In the genomic region with DNA sequence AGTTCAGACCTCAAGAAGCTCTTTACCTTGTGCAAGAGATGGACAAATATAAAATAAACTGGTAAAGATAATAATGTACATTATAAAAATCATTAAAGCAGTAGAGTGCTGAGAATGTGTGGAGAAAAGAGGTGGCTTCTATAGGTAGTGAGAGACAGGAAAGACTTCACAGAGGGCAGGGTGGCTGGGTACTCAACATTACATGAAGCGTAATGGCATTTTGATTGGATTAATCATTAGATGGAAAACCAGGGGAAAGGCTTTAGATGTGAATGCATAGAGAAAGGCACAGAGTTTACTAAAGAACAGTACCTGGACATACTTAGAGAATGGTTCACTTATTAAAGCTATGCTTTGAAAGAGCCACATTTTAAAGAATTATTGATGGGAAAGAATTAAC, we compare ENCODE assay signal across 21 mouse cellular contexts. TPM values are rescaled to one million over a fixed set of nuclear protein-coding genes. Genes with fewer than 3 reads are reported as not detected.
DNase-seq lines count a peak whose midpoint lies in the region; ATAC-seq and TF ChIP-seq lines count a peak whose summit lies in the region.
"Had no signal": no experiment of that assay in that cellular context is flagged by ENCODE, and none has a peak within 500 bp of the region (broad histone marks: within the 10 kb centered on the region; RNA-seq: fewer than 3 reads in every experiment).

No protein-coding gene starts in this region.

- no peaks in the 10 kb centered on the region for H3K27me3 ChIP-seq in kidney, embryonic 14.5 days (ENCODE audit: control insufficient read depth, insufficient read depth, low read length)
- H3K27me3 ChIP-seq in kidney, embryonic 16.5 days (ENCODE audit: insufficient read depth, low read length): no peaks in the 10 kb centered on the region
- no peaks in the 10 kb centered on the region for H3K27me3 ChIP-seq in kidney, adult 2 months (replicated peaks; ENCODE audit: control insufficient read depth, insufficient read depth, low read length)
- H3K27me3 ChIP-seq: embryonic facial prominence, embryonic 13.5 days; embryonic facial prominence, embryonic 15.5 days; forebrain, embryonic 12.5 days had no signal

- ATAC-seq in kidney, embryonic 14.5 days (ENCODE audit: low FRiP score, low TSS enrichment): peak; percentile 52; the same call in 1 of the 2 replicates
- peak; percentile 78 for ATAC-seq in kidney, embryonic 16.5 days (ENCODE audit: low FRiP score, low TSS enrichment)
- ATAC-seq: forebrain, embryonic 14.5 days; forebrain, embryonic 16.5 days had no signal

- 74% methylated on average over 1 of the region's 1 CpGs for WGBS in kidney, embryonic 14.5 days
- 57% methylated on average over 1 of the region's 1 CpGs for WGBS in kidney, embryonic 16.5 days
- WGBS in kidney, adult 2 months: 77% methylated on average over 1 of the region's 1 CpGs

- H3K9me3 ChIP-seq in kidney, embryonic 14.5 days (ENCODE audit: control insufficient read depth, low read length): no peaks in the 10 kb centered on the region
- no peaks in the 10 kb centered on the region for H3K9me3 ChIP-seq in kidney, embryonic 16.5 days (ENCODE audit: low read length)
- H3K9me3 ChIP-seq: embryonic facial prominence, embryonic 13.5 days; embryonic facial prominence, embryonic 15.5 days; forebrain, embryonic 10.5 days; forebrain, embryonic 12.5 days had no signal

- no peak for TF ChIP-seq CTCF in kidney, adult 2 months (conservative IDR thresholded peaks at IDR 0.05; ENCODE audit: insufficient read depth, insufficient read length, low read depth, low read length)

- TF ChIP-seq POLR2A in kidney, adult 2 months (IDR thresholded peaks at IDR 0.05; ENCODE audit: low read depth, low read length): no peak

- H3K4me1 ChIP-seq in kidney, embryonic 14.5 days (ENCODE audit: control insufficient read depth, insufficient read depth, low read length): no peaks in the 10 kb centered on the region
- no peaks in the 10 kb centered on the region for H3K4me1 ChIP-seq in kidney, embryonic 16.5 days (ENCODE audit: insufficient read depth, low read length)
- no peaks in the 10 kb centered on the region for H3K4me1 ChIP-seq in kidney, adult 2 months (ENCODE audit: control insufficient read depth, insufficient read depth, low read length)
- H3K4me1 ChIP-seq: embryonic facial prominence, embryonic 13.5 days; embryonic facial prominence, embryonic 15.5 days; forebrain, embryonic 10.5 days; forebrain, embryonic 12.5 days had no signal

- H3K27ac ChIP-seq in kidney, embryonic 14.5 days (ENCODE audit: low read depth, low read length): no peak overlapping the region
- H3K27ac ChIP-seq in kidney, embryonic 16.5 days (ENCODE audit: low read length): no peak overlapping the region
- no peak overlapping the region for H3K27ac ChIP-seq in kidney, adult 2 months (ENCODE audit: insufficient read depth, low read depth, low read length)
- H3K27ac ChIP-seq: embryonic facial prominence, embryonic 13.5 days; embryonic facial prominence, embryonic 15.5 days; forebrain, embryonic 10.5 days; forebrain, embryonic 12.5 days had no signal

- DNase-seq in kidney, postnatal 25 days: no peak
- no peak for DNase-seq in kidney, adult 2 months
- DNase-seq: adrenal gland, adult 2 months; adrenal gland, postnatal 10 days; adrenal gland, postnatal 25 days; cerebellum, adult 11 months; cerebellum, adult 18-20 months; cerebellum, adult 8-10 months; cerebellum, adult 9-11 months; cerebellum, postnatal 14 days; cerebellum, postnatal 36 days; embryo, embryonic 11 days had no signal

- no peak overlapping the region for H3K4me3 ChIP-seq in kidney, embryonic 14.5 days (ENCODE audit: low read length)
- no peak overlapping the region for H3K4me3 ChIP-seq in kidney, embryonic 16.5 days (ENCODE audit: low read length)
- no peak overlapping the region for H3K4me3 ChIP-seq in kidney, adult 2 months (ENCODE audit: insufficient read depth, low read depth, low read length)
- H3K4me3 ChIP-seq: embryonic facial prominence, embryonic 13.5 days; embryonic facial prominence, embryonic 15.5 days; erythroblast, embryonic 14.5 days; forebrain, embryonic 10.5 days; forebrain, embryonic 12.5 days had no signal

- no peaks in the 10 kb centered on the region for H3K36me3 ChIP-seq in kidney, embryonic 14.5 days (ENCODE audit: control insufficient read depth, insufficient read depth, low read length)
- H3K36me3 ChIP-seq in kidney, embryonic 16.5 days (ENCODE audit: insufficient read depth, low read length): no peaks in the 10 kb centered on the region
- peaks cover 1% of the 10 kb centered on the region; the same call in 1 of the 2 replicates for H3K36me3 ChIP-seq in kidney, adult 2 months (ENCODE audit: control insufficient read depth, insufficient read depth, low read length)
- H3K36me3 ChIP-seq: embryonic facial prominence, embryonic 13.5 days; forebrain, embryonic 12.5 days had no signal

- H3K9ac ChIP-seq in kidney, embryonic 14.5 days (ENCODE audit: low read depth, low read length): no peak overlapping the region
- H3K9ac ChIP-seq in kidney, embryonic 16.5 days (replicated peaks; ENCODE audit: low read length): no peak overlapping the region
- H3K9ac ChIP-seq: embryonic facial prominence, embryonic 13.5 days; embryonic facial prominence, embryonic 15.5 days; forebrain, embryonic 12.5 days had no signal

- H3K4me2 ChIP-seq in kidney, embryonic 14.5 days (replicated peaks; ENCODE audit: low read depth, low read length): no peak overlapping the region
- no peak overlapping the region for H3K4me2 ChIP-seq in kidney, embryonic 16.5 days (replicated peaks; ENCODE audit: low read depth, low read length)
- H3K4me2 ChIP-seq: embryonic facial prominence, embryonic 13.5 days; embryonic facial prominence, embryonic 15.5 days; forebrain, embryonic 12.5 days had no signal

RNA-seq across cellular contexts. Expression of a gene that starts 48.8 kb away (rescaled TPM):
- polyA plus RNA-seq in kidney, embryonic 14.5 days (2014; fragmentation: Nextera tagmentation; extraction: Ambion mirVana): 0.14 and 0.30 TPM in 2 replicates
- polyA plus RNA-seq in kidney, embryonic 16.5 days (2015; fragmentation: Nextera tagmentation; extraction: Ambion mirVana): 0.05 and 0.25 TPM in 2 replicates
- 0.13 and 0.22 TPM in 2 replicates for polyA plus RNA-seq in kidney, adult 2 months (2012; rRNA removed)
